Mouse (Mus musculus) small intestine, adult 2 months (tissue): ENCODE results near the gene Nmrk2. TPM values are rescaled to one million over a fixed set of nuclear protein-coding genes. Genes with fewer than 3 reads are reported as not detected.

Source experiments
- H3K27ac ChIP-seq: fragments of 200-500 bp; 2 replicates; pipeline ENCODE4 v1.5.1; 2012; ENCODE audit warnings: low read depth, low read length, control low read depth, inconsistent platforms; ENCODE audit not compliant: insufficient read depth
- H3K27me3 ChIP-seq: fragments of 200-500 bp; 2 replicates; pipeline ENCODE4 v1.6.1; 2012; ENCODE audit warnings: mild to moderate bottlenecking, moderate library complexity, low read length, inconsistent platforms; ENCODE audit not compliant: control insufficient read depth, insufficient read depth
- H3K36me3 ChIP-seq: fragments of 200-500 bp; 2 replicates; pipeline ENCODE4 v1.6.1; 2012; ENCODE audit warnings: mild to moderate bottlenecking, low read length, control low read depth, inconsistent platforms; ENCODE audit not compliant: control insufficient read depth, insufficient read depth
- H3K4me1 ChIP-seq: fragments of 200-500 bp; 2 replicates; pipeline ENCODE4 v1.6.1; 2012; ENCODE audit warnings: low read length, inconsistent platforms, mixed read lengths; ENCODE audit not compliant: control insufficient read depth, insufficient read depth, insufficient read length
- H3K4me3 ChIP-seq: fragments of 200-500 bp; 2 replicates; pipeline ENCODE4 v1.5.1; 2012; ENCODE audit warnings: low read depth, mild to moderate bottlenecking, control low read depth, inconsistent platforms, low read length, moderate library complexity
- CTCF ChIP-seq: fragments of 200-500 bp; IDR thresholded peaks from 2 replicates; pipeline ENCODE4 v1.5.1; 2012; ENCODE audit warnings: low read depth, mild to moderate bottlenecking, control low read depth, inconsistent platforms, low read length, moderate library complexity, mixed read lengths; ENCODE audit not compliant: insufficient replicate concordance, insufficient read length; ENCODE audit errors: extremely low read depth
- POLR2A ChIP-seq: fragments of 200-500 bp; IDR thresholded peaks from 2 replicates; pipeline ENCODE4 v1.6.1; 2012; ENCODE audit warnings: low read depth, mild to moderate bottlenecking, control low read depth, inconsistent platforms, low read length, moderate library complexity
- WGBS: fragments of 180-500 bp; shearing (Covaris S2); methylation state at CpG from one replicate; pipeline ENCODE4 v1.1.7; 2018; 5-methylcytosine and 5-hydroxymethylcytosine counted together
- polyA plus RNA-seq: library from polyadenylated mRNA; depleted of rRNA; stranded (reverse); fragments of >200 nt; gene quantifications from 2 replicates; pipeline ENCODE4 v1.2.3, GENCODE M21; 2012

Nmrk2 gene
- polyA plus RNA-seq, 1 experiment: not detected

- Histone ChIP-seq H3K4me3 (peak overlapping the region; percentile 71), H3K4me1 (peaks cover 23% of the 10 kb centered on the region), H3K27ac (peak overlapping the region; percentile 79), H3K36me3 (peaks cover 11% of the 10 kb centered on the region; the same call in 1 of the 2 replicates), H3K27me3 (0 out of 2 replicates have a peak, but pooled peaks cover 4% of the 10 kb centered on the region)
- WGBS: 1% methylated on average over 92 of the region's 93 CpGs
- TF ChIP-seq CTCF: no peak
- no peak for TF ChIP-seq POLR2A
Observed at GRCm38 (mm10) chr10:81192270-81192967, 9.4 kb downstream of the Nmrk2 start.

GRCm38 (mm10) chr10:81191342-81191982 is 10.4 kb downstream of the Nmrk2 start:
- WGBS: 80% methylated on average over 18 of the region's 18 CpGs
- 0 out of 2 replicates have a peak, but pooled peaks cover 4% of the 10 kb centered on the region for H3K27me3 ChIP-seq
- peaks cover 15% of the 10 kb centered on the region; the same call in 1 of the 2 replicates for H3K36me3 ChIP-seq
- TF ChIP-seq POLR2A (no peak), CTCF (no peak)
- H3K27ac ChIP-seq: no peak overlapping the region
- peaks cover 23% of the 10 kb centered on the region for H3K4me1 ChIP-seq
- no peak overlapping the region for H3K4me3 ChIP-seq

DNA sequence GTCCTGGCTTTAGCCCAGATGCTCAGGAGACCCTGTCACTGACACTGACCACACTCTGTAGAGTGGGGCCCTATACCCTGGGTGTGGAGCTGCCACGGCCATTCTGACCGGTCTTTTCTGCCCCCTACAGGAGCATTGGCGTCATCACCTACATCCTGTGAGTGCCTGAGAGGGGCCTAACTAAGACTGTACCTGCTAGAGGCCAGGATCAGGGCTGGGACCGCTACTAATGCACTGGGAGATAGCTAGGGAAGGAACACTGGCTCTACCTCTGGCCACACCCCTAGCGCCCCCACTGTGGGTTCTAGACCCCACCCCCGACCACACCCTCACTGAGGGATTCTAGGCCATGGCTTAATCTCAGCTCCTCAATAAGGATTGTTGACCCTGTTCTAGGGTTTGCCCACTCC is 10.9 kb downstream of the Nmrk2 start:
- peaks cover 15% of the 10 kb centered on the region; the same call in 1 of the 2 replicates for H3K36me3 ChIP-seq
- no peak for TF ChIP-seq POLR2A
- TF ChIP-seq CTCF: peak; percentile 31; the same call in 1 of the 2 replicates
- H3K27ac ChIP-seq: no peak overlapping the region
- peaks cover 23% of the 10 kb centered on the region for H3K4me1 ChIP-seq
- 59% methylated on average over 6 of the region's 6 CpGs for WGBS
- H3K4me3 ChIP-seq: no peak overlapping the region
- H3K27me3 ChIP-seq: 0 out of 2 replicates have a peak, but pooled peaks cover 4% of the 10 kb centered on the region

GRCm38 (mm10) chr10:81190236-81190911 is 11.5 kb downstream of the Nmrk2 start:
- peaks cover 16% of the 10 kb centered on the region for H3K36me3 ChIP-seq
- no peak overlapping the region for H3K27ac ChIP-seq
- peaks cover 20% of the 10 kb centered on the region for H3K4me1 ChIP-seq
- WGBS: 76% methylated on average over 31 of the region's 31 CpGs
- 0 out of 2 replicates have a peak, but pooled peaks cover 4% of the 10 kb centered on the region for H3K27me3 ChIP-seq
- no peak overlapping the region for H3K4me3 ChIP-seq
- peak; percentile 35; the same call in 1 of the 2 replicates for TF ChIP-seq CTCF
- TF ChIP-seq POLR2A: no peak

GRCm38 (mm10) chr10:81189821-81190220 is 12.0 kb downstream of the Nmrk2 start:
- no peak for TF ChIP-seq CTCF
- no peak for TF ChIP-seq POLR2A
- H3K36me3 ChIP-seq: peaks cover 21% of the 10 kb centered on the region
- no peak overlapping the region for H3K4me3 ChIP-seq
- 89% methylated on average over 26 of the region's 26 CpGs for WGBS
- 0 out of 2 replicates have a peak, but pooled peaks cover 4% of the 10 kb centered on the region for H3K27me3 ChIP-seq
- no peak overlapping the region for H3K27ac ChIP-seq
- H3K4me1 ChIP-seq: peaks cover 18% of the 10 kb centered on the region

DNA sequence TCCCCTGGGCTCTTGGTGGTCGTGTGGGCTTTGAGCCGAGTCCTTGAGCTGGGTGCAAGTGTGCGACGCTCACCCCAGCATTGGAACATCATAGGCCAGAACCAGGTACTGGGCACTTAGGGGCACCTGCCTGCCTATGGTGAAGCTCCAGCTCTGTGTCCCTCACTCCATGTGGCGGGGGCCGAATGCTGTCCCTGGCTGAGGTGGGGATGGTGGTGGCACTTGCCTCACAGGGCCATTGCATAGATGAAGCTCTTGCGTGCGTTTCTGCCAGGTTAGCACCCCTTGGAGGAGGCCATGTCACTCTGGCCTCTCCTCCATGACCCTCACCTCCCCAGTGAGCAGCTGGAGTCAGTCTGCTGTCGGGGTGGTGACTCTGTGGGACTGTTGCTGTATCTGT is 14.7 kb downstream of the Nmrk2 start:
- Histone ChIP-seq H3K27me3 (no peaks in the 10 kb centered on the region), H3K4me1 (peaks cover 8% of the 10 kb centered on the region; the same call in 1 of the 2 replicates), H3K27ac (no peak overlapping the region), H3K36me3 (peaks cover 28% of the 10 kb centered on the region), H3K4me3 (no peak overlapping the region)
- TF ChIP-seq CTCF (no peak), POLR2A (no peak)
- 94% methylated on average over 9 of the region's 9 CpGs for whole genome bisulfite sequencing
